Mouse (Mus musculus) bone marrow, adult 2 months (tissue): ENCODE results near the gene Zdhhc17.

ENCODE experiments used
- CTCF ChIP-seq: fragments of 200-500 bp; IDR thresholded peaks from 2 replicates; pipeline ENCODE4 v1.5.1; 2011; ENCODE audit warnings: low read length, control low read depth; ENCODE audit not compliant: control insufficient read depth, insufficient read depth
- POLR2A ChIP-seq: fragments of 200-500 bp; IDR thresholded peaks from 2 replicates; pipeline ENCODE4 v1.6.1; 2011; ENCODE audit warnings: low read depth, mild to moderate bottlenecking, control low read depth, low read length, borderline replicate concordance; ENCODE audit not compliant: control insufficient read depth

- TF ChIP-seq CTCF = no peak
- TF ChIP-seq POLR2A = no peak
These were observed 91.2 kb downstream of the Zdhhc17 start for GRCm38 (mm10) chr10:110918414-110919391.
